Mouse (Mus musculus) bone marrow macrophage, adult 2 months (primary cell): ENCODE data around the gene Rab5b. TPM values are rescaled to one million over a fixed set of nuclear protein-coding genes. Genes with fewer than 3 reads are reported as not detected.
"Not testable (repeated sequence)": the region's sequence is repeated elsewhere in the genome, so short reads cannot be mapped to it uniquely, and the experiment has no call there.

ENCODE experiments used
- H3K27ac ChIP-seq: 2 replicates; pipeline ENCODE4 v1.5.1; 2012; ENCODE audit warnings: low read depth, low read length; ENCODE audit not compliant: insufficient read depth
- H3K4me1 ChIP-seq: 2 replicates; pipeline ENCODE4 v1.6.1; 2012; ENCODE audit warnings: low read length; ENCODE audit not compliant: control insufficient read depth, insufficient read depth
- H3K4me3 ChIP-seq: 2 replicates; pipeline ENCODE4 v1.5.1; 2012; ENCODE audit warnings: mild to moderate bottlenecking, low read length, moderate library complexity; ENCODE audit not compliant: insufficient read depth
- CTCF ChIP-seq: IDR thresholded peaks from 2 replicates; pipeline ENCODE4 v1.5.1; 2012; ENCODE audit warnings: low read depth, mild to moderate bottlenecking, low read length, moderate library complexity
- POLR2A ChIP-seq: IDR thresholded peaks from 2 replicates; pipeline ENCODE4 v1.6.1; 2012; ENCODE audit warnings: mild to moderate bottlenecking, low read depth, low read length, borderline replicate concordance
- polyA plus RNA-seq: library from polyadenylated mRNA; stranded (reverse); fragments of >200 nt; gene quantifications from 2 replicates; pipeline ENCODE4 v1.2.4, GENCODE M21; 2012; ENCODE audit not compliant: missing spikeins, insufficient read depth, insufficient read length

Rab5b gene
- polyA plus RNA-seq, 1 experiment = 131 TPM

DNA sequence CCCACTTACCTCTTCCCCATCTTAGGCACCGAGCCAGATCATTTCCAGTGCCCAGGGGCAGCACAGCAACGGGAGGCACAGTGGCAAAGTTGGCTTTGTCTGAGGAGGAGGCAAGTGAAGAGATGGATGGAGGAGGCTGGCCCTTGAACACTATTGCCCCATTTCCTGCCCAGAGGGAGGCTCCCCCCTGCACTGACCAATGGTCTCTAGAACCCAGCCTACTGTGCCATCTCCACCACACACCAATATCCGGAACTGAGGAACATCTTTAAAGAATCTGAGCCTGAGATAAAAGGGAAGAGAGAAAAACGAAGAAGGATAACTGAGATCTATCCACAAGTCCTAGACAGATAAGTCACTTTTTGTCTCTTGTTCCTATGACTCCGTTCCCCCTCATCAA, 32.0 kb upstream of the Rab5b start:
- Histone ChIP-seq H3K27ac (no peak overlapping the region), H3K4me3 (no peak overlapping the region), H3K4me1 (peaks cover 5% of the 10 kb centered on the region)
- TF ChIP-seq CTCF (no peak), POLR2A (no peak)

DNA sequence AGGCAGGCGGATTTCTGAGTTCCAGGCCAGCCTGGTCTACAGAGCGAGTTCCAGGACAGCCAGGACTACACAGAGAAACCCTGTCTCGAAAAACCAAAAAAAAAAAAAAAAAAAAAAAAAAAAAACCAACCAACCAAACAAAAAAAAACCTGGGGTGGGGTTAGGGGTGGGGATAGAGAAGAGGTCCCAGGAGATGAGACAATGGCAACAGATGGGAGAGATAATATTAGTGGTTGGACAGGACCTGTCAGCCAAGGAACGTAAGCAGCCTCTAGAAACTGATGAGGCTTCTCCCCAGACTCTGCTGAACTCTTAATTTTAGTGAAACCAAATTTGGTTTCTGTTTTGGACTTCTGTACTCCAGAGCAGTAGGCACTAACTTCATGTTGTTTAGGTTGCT, 29.4 kb upstream of the Rab5b start:
- H3K4me1 ChIP-seq, H3K27ac ChIP-seq, H3K4me3 ChIP-seq: not testable (repeated sequence)

DNA sequence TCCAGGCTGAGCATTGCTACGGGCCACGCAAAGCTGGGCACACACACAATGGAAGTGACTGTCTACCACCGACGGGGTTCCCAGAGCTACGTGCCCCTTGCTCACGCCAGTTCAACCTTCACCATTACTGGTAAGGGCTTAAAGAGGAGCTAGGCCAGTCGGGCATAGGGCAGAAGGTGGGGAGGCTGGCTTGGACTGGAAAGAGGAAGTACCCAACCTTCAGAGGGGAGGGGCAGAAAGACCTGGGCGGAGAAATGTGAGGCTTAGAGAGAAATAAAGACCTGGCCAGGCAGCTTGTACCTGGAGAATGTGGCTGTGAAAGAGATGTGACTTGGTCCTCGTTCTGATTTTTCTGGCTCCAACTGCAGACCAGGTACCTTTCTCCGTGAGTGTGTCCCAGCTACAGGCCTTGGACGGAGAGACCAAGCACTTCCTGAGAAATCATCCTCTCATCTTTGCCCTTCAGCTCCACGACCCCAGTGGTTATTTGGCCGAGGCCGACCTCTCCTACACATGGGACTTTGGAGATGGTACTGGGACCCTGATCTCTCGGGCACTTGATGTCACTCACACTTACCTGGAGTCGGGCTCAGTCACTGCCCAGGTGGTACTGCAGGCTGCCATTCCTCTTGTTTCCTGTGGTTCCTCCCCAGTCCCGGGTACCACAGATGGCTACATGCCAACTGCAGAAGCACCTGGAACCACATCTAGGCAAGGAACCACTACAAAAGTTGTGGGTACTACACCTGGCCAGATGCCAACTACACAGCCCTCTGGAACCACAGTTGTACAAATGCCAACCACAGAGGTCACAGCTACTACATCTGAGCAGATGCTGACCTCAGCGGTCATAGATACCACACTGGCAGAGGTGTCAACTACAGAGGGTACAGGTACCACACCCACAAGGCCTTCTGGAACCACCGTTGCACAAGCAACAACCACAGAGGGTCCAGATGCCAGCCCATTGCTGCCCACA, 19.8 kb upstream of the Rab5b start:
- no peak for TF ChIP-seq CTCF
- TF ChIP-seq POLR2A = no peak
- H3K4me1 ChIP-seq = peaks cover 9% of the 10 kb centered on the region; the same call in 1 of the 2 replicates
- H3K4me3 ChIP-seq = no peak overlapping the region
- H3K27ac ChIP-seq = no peak overlapping the region

DNA sequence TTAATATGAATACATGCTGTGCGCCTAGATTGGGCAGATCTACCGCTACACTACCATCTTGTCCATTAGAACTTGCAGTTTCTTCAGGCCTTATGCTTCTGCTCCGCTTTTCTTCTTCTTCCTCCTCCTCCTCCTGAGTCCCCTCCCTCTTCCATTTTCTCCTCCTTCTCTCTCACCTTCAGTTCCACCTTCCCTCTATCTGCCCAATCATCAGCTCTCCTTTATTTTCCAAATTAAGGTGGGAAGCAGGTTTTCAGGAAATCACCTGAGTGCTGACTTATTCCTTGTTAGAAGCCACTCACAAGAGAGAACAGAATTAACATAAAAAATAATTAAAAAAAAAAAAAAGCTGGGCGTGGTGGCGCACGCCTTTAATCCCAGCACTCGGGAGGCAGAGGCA, 15.3 kb upstream of the Rab5b start:
- H3K27ac ChIP-seq, H3K4me3 ChIP-seq, H3K4me1 ChIP-seq: not testable (repeated sequence)

DNA sequence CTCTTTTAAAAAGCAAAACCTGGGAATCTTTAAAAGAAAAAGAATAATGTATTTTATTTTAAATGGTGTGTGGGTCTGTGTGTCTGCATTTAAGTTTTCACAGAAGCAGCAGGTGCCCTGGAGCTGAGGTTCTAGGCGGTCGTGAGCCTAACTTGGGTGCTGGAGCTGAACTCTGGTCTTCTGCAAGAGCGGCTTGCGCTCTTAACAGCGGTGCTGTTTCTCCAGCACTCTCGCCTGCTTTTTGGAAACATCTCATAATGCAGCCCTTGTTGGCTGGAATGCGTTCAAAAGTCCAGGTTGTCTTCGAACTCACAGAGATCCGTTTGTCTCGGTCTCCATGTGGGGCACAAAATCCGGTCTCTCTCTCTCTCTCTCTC, 9.2 kb upstream of the Rab5b start:
- peak overlapping the region; percentile 55 for H3K27ac ChIP-seq
- no peak for TF ChIP-seq POLR2A
- TF ChIP-seq CTCF = no peak
- H3K4me3 ChIP-seq = peak overlapping the region; percentile 27; the same call in 1 of the 2 replicates
- peaks cover 19% of the 10 kb centered on the region for H3K4me1 ChIP-seq

DNA sequence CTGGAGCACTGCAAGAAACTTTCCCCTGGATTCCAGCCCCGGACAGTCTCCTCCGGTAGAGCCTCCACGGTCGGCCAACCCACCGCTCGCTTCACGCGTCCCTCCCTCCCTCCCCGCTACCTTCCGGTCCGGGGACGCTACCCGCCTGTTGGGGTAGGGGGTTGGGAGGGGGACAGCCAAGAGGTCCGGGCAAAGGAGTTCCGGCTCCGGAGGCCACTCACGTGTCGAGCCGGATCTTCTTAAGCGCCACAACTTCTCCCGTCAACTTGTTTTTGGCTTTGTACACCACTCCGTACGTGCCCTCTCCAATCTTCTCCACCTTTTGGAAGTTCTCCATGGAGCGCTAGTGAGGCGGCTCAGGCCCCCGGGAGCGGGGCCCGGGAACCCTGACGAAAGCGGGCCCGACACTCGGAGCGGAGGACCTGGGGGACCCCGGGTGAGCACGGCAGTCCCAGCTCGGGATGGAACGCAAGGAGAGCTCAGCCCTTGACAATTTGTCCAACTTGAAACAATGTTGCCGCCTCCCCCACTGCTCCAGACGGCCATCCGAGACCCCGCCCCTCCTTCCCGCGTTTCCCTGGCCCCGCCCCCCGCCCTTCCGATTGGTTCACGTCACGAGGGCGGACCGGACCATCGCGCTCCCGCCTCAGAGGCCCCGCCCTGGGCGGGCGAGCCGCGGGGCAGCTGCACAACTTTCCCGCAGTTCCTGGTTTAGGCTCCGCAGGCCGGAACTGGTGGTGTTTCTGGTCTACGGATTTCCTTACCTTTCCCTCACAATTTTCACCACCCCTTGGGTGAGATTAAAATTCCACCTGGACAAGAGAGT, 8.6 kb upstream of the Rab5b start, which contains the start of gene Cdk2:
Gene Cdk2, minus strand, starts transcription at position 541 of the 826 bp plus-strand sequence.
- H3K4me3 ChIP-seq = peak within 1 kb of the TSS; percentile 96
- peak within 1 kb of the TSS; percentile 91 for H3K27ac ChIP-seq
- TF ChIP-seq CTCF (no peak), POLR2A (peak; percentile 90)
- peaks cover 19% of the 10 kb centered on the region for H3K4me1 ChIP-seq

DNA sequence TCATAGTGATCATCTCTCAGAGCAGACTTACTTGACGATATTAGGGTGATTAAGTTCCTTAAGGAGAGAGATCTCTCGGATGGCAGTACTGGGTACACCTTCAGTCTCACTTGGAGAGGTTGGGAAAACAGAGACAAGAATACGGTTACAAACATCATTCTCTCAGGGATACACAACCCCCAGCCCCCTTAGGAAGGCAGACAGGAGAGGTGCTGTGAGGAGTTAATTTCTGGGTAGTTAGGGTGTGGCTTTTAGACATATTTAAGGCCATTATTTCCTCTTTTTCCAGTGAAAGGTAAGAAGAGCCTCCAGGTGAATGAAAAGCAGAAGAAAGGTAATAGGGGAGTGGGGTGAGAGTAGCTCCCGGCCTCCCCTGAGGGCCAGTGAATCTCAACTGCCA, 7.8 kb upstream of the Rab5b start, which contains the start of gene Pmel:
Gene Pmel, plus strand, starts transcription at position 301 of the 400 bp plus-strand sequence.
- peak within 1 kb of the TSS; percentile 91 for H3K27ac ChIP-seq
- TF ChIP-seq POLR2A (no peak), CTCF (no peak)
- H3K4me1 ChIP-seq = peaks cover 19% of the 10 kb centered on the region
- H3K4me3 ChIP-seq = peak within 1 kb of the TSS; percentile 96

DNA sequence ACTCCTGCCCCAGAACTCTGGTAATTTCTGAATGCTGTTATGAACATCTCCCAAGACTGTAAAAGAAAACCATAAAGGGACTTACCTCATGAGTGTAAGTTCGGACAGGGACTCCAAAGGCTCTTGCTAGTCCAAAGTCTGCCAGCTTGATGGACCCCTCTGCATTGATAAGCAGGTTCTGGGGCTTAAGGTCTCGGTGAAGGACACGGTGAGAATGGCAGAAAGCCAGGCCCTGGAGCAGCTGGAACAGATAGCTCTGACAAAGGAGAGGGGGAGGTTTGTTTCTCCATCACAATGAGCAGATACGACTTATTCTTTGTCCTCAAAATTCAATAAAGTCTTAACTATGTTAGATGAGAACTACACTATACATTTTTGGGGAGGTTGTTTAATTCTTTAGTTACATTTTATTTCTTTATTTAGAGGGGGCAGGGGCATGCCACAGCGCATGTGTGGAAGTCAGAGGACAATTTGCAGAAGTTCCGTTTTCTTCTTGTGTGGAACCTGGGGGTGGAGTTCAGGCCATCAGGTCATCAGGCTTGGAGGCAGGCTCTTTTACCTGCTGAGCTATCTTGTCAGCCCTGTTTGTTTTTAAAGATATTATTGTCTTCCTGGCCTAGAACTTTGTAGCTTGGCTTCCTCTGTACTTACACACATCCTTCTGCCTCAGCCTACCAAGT, 6.4 kb upstream of the Rab5b start:
- Histone ChIP-seq H3K4me1 (peaks cover 22% of the 10 kb centered on the region), H3K4me3 (peak overlapping the region; percentile 9; the same call in 1 of the 2 replicates), H3K27ac (peak overlapping the region; percentile 20)
- TF ChIP-seq CTCF = no peak
- TF ChIP-seq POLR2A = no peak

DNA sequence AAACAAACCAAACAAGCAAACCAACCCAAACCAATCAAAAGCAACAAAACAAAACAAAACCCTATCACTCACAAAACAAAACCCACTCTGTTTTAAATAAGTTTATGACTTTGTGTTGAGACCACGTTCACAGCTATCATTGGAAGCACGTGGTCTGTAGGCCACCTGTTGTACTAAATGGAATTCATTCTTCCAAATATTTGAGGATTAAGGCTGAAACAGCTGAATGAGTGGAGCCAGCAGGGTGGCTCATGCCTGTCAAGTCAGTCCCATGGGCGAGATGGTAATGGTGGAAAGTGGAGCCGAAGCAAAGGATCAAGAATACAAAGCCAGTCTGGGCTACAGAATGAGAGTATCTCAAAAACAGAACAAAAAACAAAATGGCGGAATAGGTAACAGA, 4.6 kb upstream of the Rab5b start:
- Histone ChIP-seq H3K4me3 (no peak overlapping the region), H3K4me1 (peaks cover 25% of the 10 kb centered on the region), H3K27ac (no peak overlapping the region)
- TF ChIP-seq CTCF = no peak
- TF ChIP-seq POLR2A = no peak
